In the genomic region with DNA sequence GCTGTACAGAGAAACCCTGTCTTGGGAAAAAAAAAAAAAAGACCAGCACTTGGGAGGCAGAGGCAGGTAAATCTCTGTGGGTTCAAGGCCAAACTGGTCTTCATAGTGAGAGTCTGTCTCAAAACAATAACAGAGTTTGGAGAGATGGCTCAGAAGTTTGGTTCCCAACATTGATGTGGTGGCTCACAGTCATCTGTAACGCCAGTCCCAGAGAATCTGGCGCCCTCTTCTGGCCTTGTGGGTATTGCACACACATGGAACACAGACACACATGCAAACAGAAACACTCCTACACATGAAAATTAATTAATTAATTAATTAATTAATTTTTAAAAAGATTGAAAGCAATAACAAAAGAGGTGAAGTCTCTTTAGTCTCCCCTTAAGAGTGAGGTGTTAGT, we compare ENCODE assay signal across 17 mouse cellular contexts. TPM values are rescaled to one million over a fixed set of nuclear protein-coding genes. Genes with fewer than 3 reads are reported as not detected.
DNase-seq lines count a peak whose midpoint lies in the region; ATAC-seq and TF ChIP-seq lines count a peak whose summit lies in the region.
"Had no signal": no experiment of that assay in that cellular context is flagged by ENCODE, and none has a peak within 500 bp of the region (broad histone marks: within the 10 kb centered on the region; RNA-seq: fewer than 3 reads in every experiment).

No protein-coding gene starts in this region.

- H3K4me2 ChIP-seq in midbrain, embryonic 11.5 days = no peak overlapping the region
- H3K4me2 ChIP-seq: heart, embryonic 12.5 days; kidney, embryonic 15.5 days; midbrain, embryonic 13.5 days had no signal

- H3K4me3 ChIP-seq in heart, adult 2 months = no peak overlapping the region
- no peak overlapping the region for H3K4me3 ChIP-seq in midbrain, embryonic 11.5 days (ENCODE audit: low read depth, low read length)
- H3K4me3 ChIP-seq in midbrain, embryonic 10.5 days = no peak overlapping the region
- H3K4me3 ChIP-seq: forebrain, embryonic 10.5 days; heart, embryonic 12.5 days; kidney, embryonic 15.5 days; midbrain, embryonic 13.5 days had no signal

- WGBS in heart, adult 2 months = 54% methylated on average over 2 of the region's 2 CpGs
- WGBS in midbrain, embryonic 11.5 days = 38% methylated on average over 2 of the region's 2 CpGs
- 35% methylated on average over 2 of the region's 2 CpGs for WGBS in midbrain, embryonic 10.5 days

- H3K36me3 ChIP-seq in heart, adult 2 months (ENCODE audit: control insufficient read depth, insufficient read depth, low read length) = no peaks in the 10 kb centered on the region
- H3K36me3 ChIP-seq in midbrain, embryonic 11.5 days (ENCODE audit: control insufficient read depth, insufficient read depth, low read length) = no peaks in the 10 kb centered on the region
- no peaks in the 10 kb centered on the region for H3K36me3 ChIP-seq in midbrain, embryonic 10.5 days
- H3K36me3 ChIP-seq: forebrain, embryonic 10.5 days; heart, embryonic 12.5 days; kidney, embryonic 15.5 days; midbrain, embryonic 13.5 days had no signal

- no peak for DNase-seq in heart, adult 2 months
- DNase-seq in heart, postnatal 4 days = no peak
- DNase-seq in midbrain, embryonic 11.5 days (ENCODE audit: low spot score, missing footprints) = peak; percentile 72
- no peak for DNase-seq in midbrain, embryonic 10.5 days (ENCODE audit: low spot score)
- peak; percentile 56 for DNase-seq in R1 (ENCODE audit: low read depth, low spot score)
- peak; percentile 58 for DNase-seq in testis, postnatal 10 days (ENCODE audit: low spot score)
- no peak for DNase-seq in Muller cell, postnatal 12 days (ENCODE audit: inconsistent ontology term)
- DNase-seq in left cerebral cortex, adult 11 months (ENCODE audit: low spot score) = no peak
- DNase-seq: cerebellum, adult 11-12 months; heart, postnatal 36 days; liver; lung, postnatal 4 days; right cerebral cortex, postnatal 14 days had no signal

- no peaks in the 10 kb centered on the region for H3K79me2 ChIP-seq in heart, adult 2 months (replicated peaks; ENCODE audit: control insufficient read depth, insufficient read depth, low read length)

- no peak overlapping the region for H3K9ac ChIP-seq in heart, adult 2 months (ENCODE audit: low read depth, low read length)
- no peak overlapping the region for H3K9ac ChIP-seq in midbrain, embryonic 11.5 days (ENCODE audit: low read length)
- H3K9ac ChIP-seq: heart, embryonic 12.5 days; kidney, embryonic 15.5 days; midbrain, embryonic 13.5 days had no signal

- TF ChIP-seq EP300 in heart, adult 2 months (IDR thresholded peaks at IDR 0.05; ENCODE audit: insufficient read depth, low read depth, low read length) = no peak

- H3K4me1 ChIP-seq in heart, adult 2 months (ENCODE audit: control insufficient read depth, insufficient read depth, low read length) = peaks cover 1% of the 10 kb centered on the region; the same call in 1 of the 2 replicates
- H3K4me1 ChIP-seq in midbrain, embryonic 11.5 days (ENCODE audit: control insufficient read depth, insufficient read depth, low read length) = no peaks in the 10 kb centered on the region
- H3K4me1 ChIP-seq in midbrain, embryonic 10.5 days = peaks cover 6% of the 10 kb centered on the region; the same call in 1 of the 2 replicates
- H3K4me1 ChIP-seq: midbrain, embryonic 13.5 days had no signal

- intact Hi-C loops in heart, adult 2 months (cut with DNase I) = no loop called here

- H3K9me3 ChIP-seq in midbrain, embryonic 11.5 days (ENCODE audit: control insufficient read depth, low read length) = no peaks in the 10 kb centered on the region; the same call in 1 of the 2 replicates
- no peaks in the 10 kb centered on the region for H3K9me3 ChIP-seq in midbrain, embryonic 10.5 days (replicated peaks)
- H3K9me3 ChIP-seq: forebrain, embryonic 10.5 days; kidney, embryonic 15.5 days; midbrain, embryonic 13.5 days had no signal

- H3K27ac ChIP-seq in heart, adult 2 months = no peak overlapping the region
- no peak overlapping the region for H3K27ac ChIP-seq in midbrain, embryonic 11.5 days (ENCODE audit: low read depth, low read length)
- no peak overlapping the region for H3K27ac ChIP-seq in midbrain, embryonic 10.5 days (replicated peaks)
- H3K27ac ChIP-seq: forebrain, embryonic 10.5 days; kidney, embryonic 15.5 days; midbrain, embryonic 13.5 days had no signal

- TF ChIP-seq POLR2A in heart, adult 2 months (IDR thresholded peaks at IDR 0.05; ENCODE audit: insufficient read depth, low read depth, low read length) = no peak

- no peaks in the 10 kb centered on the region for H3K27me3 ChIP-seq in heart, adult 2 months (ENCODE audit: control insufficient read depth, insufficient read depth, low read length)
- no peaks in the 10 kb centered on the region for H3K27me3 ChIP-seq in midbrain, embryonic 11.5 days (ENCODE audit: control insufficient read depth, insufficient read depth, low read length)
- no peaks in the 10 kb centered on the region for H3K27me3 ChIP-seq in midbrain, embryonic 10.5 days (ENCODE audit: low read depth, poor library complexity, severe bottlenecking)
- H3K27me3 ChIP-seq: heart, embryonic 12.5 days; kidney, embryonic 15.5 days; midbrain, embryonic 13.5 days had no signal

- no peak for ATAC-seq in midbrain, embryonic 11.5 days (ENCODE audit: low FRiP score)
- ATAC-seq: midbrain, embryonic 13.5 days had no signal

- TF ChIP-seq CTCF in heart, adult 2 months (IDR thresholded peaks at IDR 0.05) = peak; percentile 22; the same call in 1 of the 2 replicates

RNA-seq across cellular contexts. Expression of a gene that starts 4.1 kb away (rescaled TPM):
- total RNA-seq in heart, adult 2 months (2021) = 1 to 10 TPM; 1.0 to 1.6 TPM
- polyA plus RNA-seq in heart, adult 2 months (2012; rRNA removed) = 1.0 and 1.8 TPM in 2 replicates
- total RNA-seq in heart, postnatal 4 days (2021) = 1 to 10 TPM in 1 of 2 experiments, under 1 TPM in 1; 0.74 to 1.5 TPM
- polyA plus RNA-seq in midbrain, embryonic 11.5 days (2014; fragmentation: Nextera tagmentation; extraction: Ambion mirVana) = 1.7 and 2.3 TPM in 2 replicates
- polyA plus RNA-seq in midbrain, embryonic 10.5 days (2016; fragmentation: Nextera tagmentation; extraction: Ambion mirVana) = 1.8 and 2.6 TPM in 2 replicates

Comparison
In these comparisons a context has a peak if more than half of its experiments do, and no peak if none do; other contexts are left out.
1. DNase-seq: peak in midbrain, embryonic 11.5 days (single experiment), R1 (single experiment) and testis, postnatal 10 days (single experiment); none in heart, adult 2 months (0 of 2), heart, postnatal 4 days (single experiment), midbrain, embryonic 10.5 days (single experiment), Muller cell, postnatal 12 days (single experiment) and left cerebral cortex, adult 11 months (single experiment).